ENCODE assay signal across 16 mouse cellular contexts in genomic region chr10:71146681-71147615, GRCm38 (mm10). TPM values are rescaled to one million over a fixed set of nuclear protein-coding genes. Genes with fewer than 3 reads are reported as not detected.
DNase-seq lines count a peak whose midpoint lies in the region; ATAC-seq and TF ChIP-seq lines count a peak whose summit lies in the region.
"Had no signal": no experiment of that assay in that cellular context is flagged by ENCODE, and none has a peak within 500 bp of the region (broad histone marks: within the 10 kb centered on the region; RNA-seq: fewer than 3 reads in every experiment).

No protein-coding gene starts in this region.

- no peak overlapping the region for H3K9ac ChIP-seq in heart, adult 2 months (ENCODE audit: low read depth, low read length)
- H3K9ac ChIP-seq in lung, postnatal 0 days (replicated peaks; ENCODE audit: low read depth): no peak overlapping the region
- H3K9ac ChIP-seq in hindbrain, embryonic 13.5 days: no peak overlapping the region
- H3K9ac ChIP-seq: midbrain, embryonic 15.5 days; neural tube, embryonic 12.5 days had no signal

- H3K27ac ChIP-seq in heart, adult 2 months: peak overlapping the region; percentile 15; the same call in 1 of the 2 replicates
- H3K27ac ChIP-seq in lung, postnatal 0 days (ENCODE audit: low read length): peak overlapping the region; percentile 35; the same call in 1 of the 2 replicates
- H3K27ac ChIP-seq in hindbrain, embryonic 13.5 days: no peak overlapping the region
- H3K27ac ChIP-seq: hindbrain, embryonic 10.5 days; macrophage; midbrain, embryonic 15.5 days; neural tube, embryonic 12.5 days had no signal

- H3K27me3 ChIP-seq in heart, adult 2 months (ENCODE audit: control insufficient read depth, insufficient read depth, low read length): no peaks in the 10 kb centered on the region
- H3K27me3 ChIP-seq in lung, postnatal 0 days (replicated peaks; ENCODE audit: insufficient read depth, low read length): no peaks in the 10 kb centered on the region
- H3K27me3 ChIP-seq in Patski: no peaks in the 10 kb centered on the region
- no peaks in the 10 kb centered on the region for H3K27me3 ChIP-seq in hindbrain, embryonic 13.5 days
- H3K27me3 ChIP-seq: midbrain, embryonic 15.5 days; neural tube, embryonic 12.5 days had no signal

- peak; percentile 58 for ATAC-seq in lung, postnatal 0 days
- ATAC-seq in Patski: peak; percentile 68
- ATAC-seq in hindbrain, embryonic 13.5 days (ENCODE audit: low FRiP score): no peak
- ATAC-seq: intestine, embryonic 16.5 days; midbrain, embryonic 15.5 days had no signal

- no peaks in the 10 kb centered on the region for H3K9me3 ChIP-seq in lung, postnatal 0 days (ENCODE audit: low read length)
- H3K9me3 ChIP-seq in hindbrain, embryonic 13.5 days: no peaks in the 10 kb centered on the region

- TF ChIP-seq POLR2A in heart, adult 2 months (IDR thresholded peaks at IDR 0.05; ENCODE audit: insufficient read depth, low read depth, low read length): no peak

- DNase-seq in heart, adult 2 months: peak in 1 of 2 experiments; percentile 32
- no peak for DNase-seq in heart, postnatal 36 days
- peak; percentile 59 for DNase-seq in lung, postnatal 0 days (ENCODE audit: low spot score)
- no peak for DNase-seq in lung, postnatal 36 days
- no peak for DNase-seq in Patski (ENCODE audit: low read depth, low spot score)
- DNase-seq in lung, postnatal 4 days: peak; percentile 16 to 63
- DNase-seq: cerebellum, adult 8-10 months; kidney, postnatal 14 days; thymus, adult 18-20 months had no signal

- 0 out of 2 replicates have a peak overlapping the region, but pooled peaks have one; percentile 20 for H3K4me2 ChIP-seq in lung, postnatal 0 days (replicated peaks; ENCODE audit: low read depth, low read length)
- H3K4me2 ChIP-seq in hindbrain, embryonic 13.5 days: no peak overlapping the region
- H3K4me2 ChIP-seq: heart, embryonic 11.5 days; midbrain, embryonic 15.5 days; neural tube, embryonic 12.5 days had no signal

- POLR2A ChIA-PET in Patski (lab: Charles Lee): interaction anchor here (0.6 to 5.3 kb wide), 6 partner anchors 9 to 60 kb away, joined by 3 to 33 read pairs (median 6); partner anchors contain the start of gene Bicc1

- no peaks in the 10 kb centered on the region for H3K79me2 ChIP-seq in heart, adult 2 months (replicated peaks; ENCODE audit: control insufficient read depth, insufficient read depth, low read length)

- no peaks in the 10 kb centered on the region for H3K36me3 ChIP-seq in heart, adult 2 months (ENCODE audit: control insufficient read depth, insufficient read depth, low read length)
- no peaks in the 10 kb centered on the region for H3K36me3 ChIP-seq in lung, postnatal 0 days (ENCODE audit: insufficient read depth, low read length)
- no peaks in the 10 kb centered on the region for H3K36me3 ChIP-seq in hindbrain, embryonic 13.5 days
- H3K36me3 ChIP-seq: hindbrain, embryonic 10.5 days; midbrain, embryonic 15.5 days; neural tube, embryonic 12.5 days had no signal

- 78% methylated on average over 15 of the region's 15 CpGs for WGBS in heart, adult 2 months
- WGBS in lung, postnatal 0 days: 62% methylated on average over 15 of the region's 15 CpGs
- WGBS in hindbrain, embryonic 13.5 days: 89% methylated on average over 15 of the region's 15 CpGs

- H3K4me1 ChIP-seq in heart, adult 2 months (ENCODE audit: control insufficient read depth, insufficient read depth, low read length): peaks cover 2% of the 10 kb centered on the region
- no peaks in the 10 kb centered on the region for H3K4me1 ChIP-seq in lung, postnatal 0 days (ENCODE audit: insufficient read depth, low read depth, low read length)
- no peaks in the 10 kb centered on the region for H3K4me1 ChIP-seq in hindbrain, embryonic 13.5 days (replicated peaks)
- H3K4me1 ChIP-seq: midbrain, embryonic 15.5 days; neural tube, embryonic 12.5 days had no signal

- no peak for TF ChIP-seq EP300 in heart, adult 2 months (IDR thresholded peaks at IDR 0.05; ENCODE audit: insufficient read depth, low read depth, low read length)
- no peak for TF ChIP-seq EP300 in lung, postnatal 0 days (IDR thresholded peaks at IDR 0.05)

- intact Hi-C loops in heart, adult 2 months (cut with DNase I): no loop called here
- intact Hi-C loops in heart, postnatal 36 days (cut with DNase I): no loop called here

- in situ Hi-C loops in Patski (cut with MboI; ENCODE audit: low pct_unique_long_range_greater_than_20kb): loop anchor here (25.0 kb wide), 2 partner anchors 215 to 1235 kb away; no protein-coding TSS in a partner anchor

- TF ChIP-seq CTCF in heart, adult 2 months (IDR thresholded peaks at IDR 0.05): no peak
- TF ChIP-seq CTCF in lung, postnatal 0 days (IDR thresholded peaks at IDR 0.05): no peak
- TF ChIP-seq CTCF in Patski (IDR thresholded peaks at IDR 0.05): no peak

- CTCF ChIA-PET in Patski (lab: Charles Lee): interaction anchor here (1.4 to 1.9 kb wide), 6 partner anchors 15 to 85 kb away, joined by 4 to 9 read pairs (median 5); no protein-coding TSS in a partner anchor

- H3K4me3 ChIP-seq in heart, adult 2 months: no peak overlapping the region
- H3K4me3 ChIP-seq in lung, postnatal 0 days (ENCODE audit: low read depth, low read length): no peak overlapping the region
- H3K4me3 ChIP-seq in hindbrain, embryonic 13.5 days: no peak overlapping the region
- H3K4me3 ChIP-seq: hindbrain, embryonic 10.5 days; midbrain, embryonic 15.5 days; neural tube, embryonic 12.5 days had no signal

RNA-seq across cellular contexts. Expression of gene Bicc1, which starts 12.6 kb away (rescaled TPM):
- 10 to 100 TPM; 14.6 to 17.1 TPM for total RNA-seq in heart, adult 2 months (2021)
- 13.7 and 18.7 TPM in 2 replicates for polyA plus RNA-seq in heart, adult 2 months (2012; rRNA removed)
- 10 to 100 TPM; 16.4 to 22.2 TPM for total RNA-seq in heart, postnatal 36 days (2021)
- 17.3 and 18.2 TPM in 2 replicates for polyA plus RNA-seq in lung, postnatal 0 days (2015; fragmentation: Nextera tagmentation; extraction: Ambion mirVana)
- polyA plus RNA-seq in Patski (2021): 384 TPM
- polyA plus RNA-seq in hindbrain, embryonic 13.5 days (2015; fragmentation: Nextera tagmentation; extraction: Ambion mirVana): 5.9 TPM in 2 replicates
- polyA plus RNA-seq: macrophage had no signal

Comparison
In these comparisons a context has a peak if more than half of its experiments do, and no peak if none do; other contexts are left out.
1. DNase-seq: peak in lung, postnatal 0 days (single experiment) and lung, postnatal 4 days (2 of 2); none in heart, postnatal 36 days (0 of 2), lung, postnatal 36 days (single experiment) and Patski (single experiment).
2. RNA of gene Bicc1, which starts 12.6 kb away (polyA plus RNA-seq): 384 TPM in Patski (single experiment); 17.3 to 18.2 TPM in lung, postnatal 0 days, 13.7 to 18.7 TPM in heart, adult 2 months and 5.9 TPM in hindbrain, embryonic 13.5 days; every median in the first group is over 10 times any median in the second.